Mouse (Mus musculus): ENCODE measurements around the gene Pcdh15.

DNA sequence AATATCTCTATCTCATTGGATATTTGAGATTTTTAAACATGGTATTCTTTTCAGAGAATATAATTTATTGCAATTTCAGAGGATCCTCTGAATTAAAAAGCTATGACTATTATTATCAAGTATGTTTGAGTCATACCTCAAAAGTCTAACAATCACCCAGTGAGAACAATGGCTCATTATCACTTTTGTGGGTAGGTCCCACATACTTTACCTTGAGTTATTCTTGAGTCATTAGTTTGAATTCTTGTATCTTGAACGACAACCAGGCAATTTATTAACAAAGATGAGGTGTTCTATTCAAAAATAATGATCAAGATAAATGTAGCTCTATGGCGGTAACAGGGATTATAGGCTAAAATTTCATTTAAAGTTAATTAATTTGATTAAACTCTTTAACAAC is 1439.2 kb downstream of the Pcdh15 start:
- TF ChIP-seq POLR2A (IDR thresholded peaks at IDR 0.05; ENCODE audit: low read depth, low read length) (no peak), CTCF (conservative IDR thresholded peaks at IDR 0.05; ENCODE audit: insufficient read depth, insufficient read length, low read depth, low read length) (no peak)
